Comparison of ENCODE assay signal across 21 mouse cellular contexts in the genomic region with DNA sequence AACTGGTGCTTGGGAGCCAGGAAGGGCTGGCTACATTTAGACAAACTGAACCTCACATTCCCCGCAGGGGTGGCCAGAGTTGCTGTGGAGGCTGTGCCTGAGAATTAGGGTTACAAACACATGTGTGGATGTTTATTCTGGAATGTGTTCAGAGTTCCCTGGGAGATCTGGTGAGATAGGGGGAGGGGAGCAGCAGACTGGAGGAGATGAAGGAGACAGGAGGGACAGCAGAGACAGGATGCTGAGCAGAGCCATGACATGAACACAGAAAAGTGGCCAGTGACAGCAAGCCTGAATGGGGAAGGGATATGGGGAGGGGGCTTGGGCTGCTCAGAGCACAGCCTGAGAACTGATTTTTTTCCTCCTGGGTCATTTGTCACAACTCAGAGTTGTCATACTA. TPM values are rescaled to one million over a fixed set of nuclear protein-coding genes. Genes with fewer than 3 reads are reported as not detected.
DNase-seq lines count a peak whose midpoint lies in the region; ATAC-seq and TF ChIP-seq lines count a peak whose summit lies in the region.
"Had no signal": no experiment of that assay in that cellular context is flagged by ENCODE, and none has a peak within 500 bp of the region (broad histone marks: within the 10 kb centered on the region; RNA-seq: fewer than 3 reads in every experiment).

No protein-coding gene starts in this region.

- H3K27ac ChIP-seq in heart, adult 2 months, result no peak overlapping the region
- no peak overlapping the region for H3K27ac ChIP-seq in lung, embryonic 16.5 days (ENCODE audit: low read length)
- H3K27ac ChIP-seq: gastrocnemius, adult 2 months; limb, embryonic 13.5 days; midbrain, embryonic 10.5 days had no signal

- WGBS in heart, adult 2 months, result 70% methylated on average over 1 of the region's 1 CpGs
- WGBS in lung, embryonic 16.5 days, result 29% methylated on average over 1 of the region's 1 CpGs

- intact Hi-C loops in heart, adult 2 months (cut with DNase I), result no loop called here

- no peaks in the 10 kb centered on the region for H3K36me3 ChIP-seq in heart, adult 2 months (ENCODE audit: control insufficient read depth, insufficient read depth, low read length)
- no peaks in the 10 kb centered on the region for H3K36me3 ChIP-seq in lung, embryonic 16.5 days (ENCODE audit: control insufficient read depth, insufficient read depth, low read length)
- H3K36me3 ChIP-seq: limb, embryonic 13.5 days; midbrain, embryonic 10.5 days had no signal

- no peak overlapping the region for H3K4me2 ChIP-seq in lung, embryonic 16.5 days (ENCODE audit: low read depth, low read length)
- H3K4me2 ChIP-seq: limb, embryonic 13.5 days had no signal

- no peaks in the 10 kb centered on the region for H3K4me1 ChIP-seq in heart, adult 2 months (ENCODE audit: control insufficient read depth, insufficient read depth, low read length)
- H3K4me1 ChIP-seq in lung, embryonic 16.5 days (replicated peaks; ENCODE audit: control insufficient read depth, insufficient read depth, low read length), result peaks cover 19% of the 10 kb centered on the region

- no peaks in the 10 kb centered on the region for H3K27me3 ChIP-seq in heart, adult 2 months (ENCODE audit: control insufficient read depth, insufficient read depth, low read length)
- H3K27me3 ChIP-seq in lung, embryonic 16.5 days (ENCODE audit: control insufficient read depth, insufficient read depth, low read depth, low read length), result no peaks in the 10 kb centered on the region

- H3K9me3 ChIP-seq in lung, embryonic 16.5 days (ENCODE audit: control insufficient read depth, low read length), result no peaks in the 10 kb centered on the region
- H3K9me3 ChIP-seq: limb, embryonic 13.5 days; midbrain, embryonic 10.5 days had no signal

- peak; percentile 93 for DNase-seq in heart, adult 11 months
- no peak for DNase-seq in heart, adult 2 months
- DNase-seq in lung, postnatal 10 days, result no peak
- DNase-seq in kidney, adult 9 months, result peak; percentile 25
- DNase-seq in kidney, postnatal 36 days, result peak; percentile 27 to 30
- DNase-seq in layer of hippocampus, postnatal 10 days (ENCODE audit: low spot score in 2 of 2), result no peak
- DNase-seq: adrenal gland, adult 8-10 months; cerebellum, adult 11 months; cerebellum, postnatal 14 days; gastrocnemius, adult 2 months; heart, postnatal 10 days; lung, postnatal 4 days; right cerebral cortex, adult 18-20 months; thymus, postnatal 25 days had no signal

- TF ChIP-seq POLR2A in heart, adult 2 months (IDR thresholded peaks at IDR 0.05; ENCODE audit: insufficient read depth, low read depth, low read length), result no peak

- ATAC-seq in lung, embryonic 16.5 days (ENCODE audit: low read depth), result 0 out of 2 replicates have a peak, but pooled peaks have one; percentile 11
- no peak for ATAC-seq in activated CD4-positive, CD25-positive, alpha-beta regulatory T cell, adult 4 months

- H3K4me3 ChIP-seq in heart, adult 2 months, result no peak overlapping the region
- H3K4me3 ChIP-seq in lung, embryonic 16.5 days (ENCODE audit: low read length), result no peak overlapping the region
- H3K4me3 ChIP-seq: gastrocnemius, adult 2 months; limb, embryonic 13.5 days; midbrain, embryonic 10.5 days had no signal

- TF ChIP-seq EP300 in heart, adult 2 months (IDR thresholded peaks at IDR 0.05; ENCODE audit: insufficient read depth, low read depth, low read length), result no peak

- no peak overlapping the region for H3K9ac ChIP-seq in heart, adult 2 months (ENCODE audit: low read depth, low read length)
- H3K9ac ChIP-seq in lung, embryonic 16.5 days (ENCODE audit: low read length), result no peak overlapping the region
- H3K9ac ChIP-seq: limb, embryonic 13.5 days had no signal

- TF ChIP-seq CTCF in heart, adult 2 months (IDR thresholded peaks at IDR 0.05), result no peak

- no peaks in the 10 kb centered on the region for H3K79me2 ChIP-seq in heart, adult 2 months (replicated peaks; ENCODE audit: control insufficient read depth, insufficient read depth, low read length)

RNA-seq across cellular contexts. Expression of gene Fam170b, which starts 14.5 kb away (rescaled TPM):
- total RNA-seq in heart, adult 2 months (2021), result not detected
- 0.09 and 0.10 TPM in 2 replicates for polyA plus RNA-seq in heart, adult 2 months (2012; rRNA removed)
- polyA plus RNA-seq in lung, embryonic 16.5 days (2015; fragmentation: Nextera tagmentation; extraction: Ambion mirVana), result 0.11 and 0.36 TPM in 2 replicates
- total RNA-seq in layer of hippocampus, postnatal 10 days (2021), result not detected
- not detected for polyA plus RNA-seq in activated CD4-positive, CD25-positive, alpha-beta regulatory T cell, adult 4 months (2017; shearing (Covaris generic))
- total RNA-seq: gastrocnemius, adult 2 months; heart, postnatal 10 days; layer of hippocampus, adult 8-10 months; left cerebral cortex, adult 8-10 months had no signal
- polyA plus RNA-seq: limb, embryonic 13.5 days; midbrain, embryonic 10.5 days; neural tube, embryonic 14.5 days had no signal

RNA-seq across cellular contexts. Expression of gene Tmem273, which starts 33.5 kb away (rescaled TPM):
- total RNA-seq in heart, adult 2 months (2021), result under 1 TPM; 0.50 to 0.86 TPM
- polyA plus RNA-seq in heart, adult 2 months (2012; rRNA removed), result 1.1 and 1.3 TPM in 2 replicates
- polyA plus RNA-seq in lung, embryonic 16.5 days (2015; fragmentation: Nextera tagmentation; extraction: Ambion mirVana), result 0.82 and 1.6 TPM in 2 replicates
- under 1 TPM; 0.49 to 0.78 TPM for total RNA-seq in layer of hippocampus, postnatal 10 days (2021)
- 1 to 10 TPM; 2.9 to 4.8 TPM for polyA plus RNA-seq in activated CD4-positive, CD25-positive, alpha-beta regulatory T cell, adult 4 months (2017; shearing (Covaris generic))

RNA-seq across cellular contexts. Expression of gene Vstm4, which starts 37.3 kb away (rescaled TPM):
- 10 to 100 TPM in 1 of 2 experiments, 1 to 10 TPM in 1; 9.2 to 11.7 TPM for total RNA-seq in heart, adult 2 months (2021)
- polyA plus RNA-seq in heart, adult 2 months (2012; rRNA removed), result 6.6 and 12.6 TPM in 2 replicates
- 67.3 and 72.1 TPM in 2 replicates for polyA plus RNA-seq in lung, embryonic 16.5 days (2015; fragmentation: Nextera tagmentation; extraction: Ambion mirVana)
- total RNA-seq in layer of hippocampus, postnatal 10 days (2021), result 1 to 10 TPM; 6.2 to 6.3 TPM
- polyA plus RNA-seq in activated CD4-positive, CD25-positive, alpha-beta regulatory T cell, adult 4 months (2017; shearing (Covaris generic)), result under 1 TPM in 1 of 2 experiments, not detected in 1; 0.24 TPM

Comparison
In these comparisons a context has a peak if more than half of its experiments do, and no peak if none do; other contexts are left out.
1. DNase-seq: peak in heart, adult 11 months (single experiment), kidney, adult 9 months (single experiment) and kidney, postnatal 36 days (2 of 2); none in heart, adult 2 months (0 of 2), lung, postnatal 10 days (single experiment) and layer of hippocampus, postnatal 10 days (0 of 2).